Mouse (Mus musculus): ENCODE data around the gene Utp3. TPM values are rescaled to one million over a fixed set of nuclear protein-coding genes. Genes with fewer than 3 reads are reported as not detected.

The Utp3 gene
- 120 TPM for polyA plus RNA-seq (2017; shearing (Covaris generic))

GRCm38 (mm10) chr5:88554086-88554886, at the start of gene Utp3:
Gene Utp3, plus strand, starts transcription at chr5:88554462.

GRCm38 (mm10) chr5:88527657-88528056, 26.6 kb upstream of the Utp3 start, which contains the start of gene Jchain:
Gene Jchain, minus strand, starts transcription at chr5:88527891.

GRCm38 (mm10) chr5:88564501-88565147, 10.4 kb downstream of the Utp3 start, which contains the start of gene Rufy3:
Gene Rufy3, plus strand, starts transcription at chr5:88565040.

Other genes with a start within 250 kb of the Utp3 start
- gene Prol1, start 237.2 kb upstream of the Utp3 start, polyA plus RNA-seq (2017; shearing (Covaris generic)): not detected
- not detected for gene Amtn, start 178.4 kb upstream of the Utp3 start, polyA plus RNA-seq (2017; shearing (Covaris generic))
- gene Ambn, start 98.5 kb upstream of the Utp3 start, polyA plus RNA-seq (2017; shearing (Covaris generic)): not detected
- not detected for gene Enam, start 66.5 kb upstream of the Utp3 start, polyA plus RNA-seq (2017; shearing (Covaris generic))
- gene Jchain, start 26.6 kb upstream of the Utp3 start, polyA plus RNA-seq (2017; shearing (Covaris generic)): 11.6 TPM
- gene Rufy3, start 10.6 kb downstream of the Utp3 start, polyA plus RNA-seq (2017; shearing (Covaris generic)): 1.2 TPM
- gene Grsf1, start 121.7 kb downstream of the Utp3 start, polyA plus RNA-seq (2017; shearing (Covaris generic)): 2.4 TPM
- 13.4 TPM for gene Mob1b, start 166.4 kb downstream of the Utp3 start, polyA plus RNA-seq (2017; shearing (Covaris generic))
- 99.2 TPM for gene Dck, start 210.5 kb downstream of the Utp3 start, polyA plus RNA-seq (2017; shearing (Covaris generic))

All from inflammation-experienced regulatory T-cells, adult 16 weeks (primary cell).